Mouse (Mus musculus): ENCODE data around the gene Mtus2. TPM values are rescaled to one million over a fixed set of nuclear protein-coding genes. Genes with fewer than 3 reads are reported as not detected.

Mtus2 gene
- total and polyA plus RNA-seq, 3 experiments, result 0.08 TPM; not detected in 2

DNA sequence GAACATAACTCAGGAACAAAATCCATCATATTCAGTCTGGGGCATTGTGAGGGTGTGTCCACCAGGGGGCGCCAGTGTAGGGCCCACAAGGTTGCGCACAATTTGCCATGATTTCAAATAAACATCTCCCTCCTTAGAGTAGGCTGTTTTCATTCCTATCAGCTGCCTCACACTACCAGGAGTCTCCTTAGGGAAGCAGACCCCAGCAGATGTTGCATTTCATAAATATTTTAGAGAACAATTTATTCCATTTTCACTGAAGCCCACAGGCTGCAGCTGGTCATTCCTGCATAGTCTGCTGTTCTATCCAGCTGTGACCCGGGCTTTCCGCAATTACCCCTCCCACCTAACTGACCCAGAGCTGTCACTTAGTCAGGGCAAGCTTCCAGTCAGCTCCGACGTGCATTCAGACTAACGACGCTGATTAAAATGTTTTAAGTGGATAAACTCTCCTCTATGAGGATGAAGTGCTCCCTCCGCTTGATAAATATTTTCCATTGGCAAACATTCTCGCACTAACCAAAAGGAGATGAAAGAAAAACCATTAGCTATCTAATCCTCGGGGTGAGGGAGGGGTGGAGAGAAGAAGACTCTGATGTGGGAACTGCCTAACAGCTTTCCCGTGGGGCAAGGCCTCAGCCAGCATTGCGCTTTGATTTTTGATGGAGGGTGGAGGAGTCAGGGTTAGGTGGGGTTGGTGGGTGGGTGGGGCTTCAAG, 223.6 kb downstream of the Mtus2 start:
- Histone ChIP-seq H3K9ac (ENCODE audit: control insufficient read depth, low read depth, low read length, poor library complexity, severe bottlenecking) (no peak overlapping the region), H3K27me3 (ENCODE audit: control insufficient read depth in 1 of 2, insufficient read depth in 2 of 2, low read length in 2 of 2) (no peaks in the 10 kb centered on the region), H3K4me1 (ENCODE audit: control insufficient read depth in 1 of 2, insufficient read depth in 2 of 2, low read length in 2 of 2) (no peaks in the 10 kb centered on the region), H3K27ac (ENCODE audit: control insufficient read depth, low read depth, low read length) (no peak overlapping the region), H3K9me3 (replicated peaks; ENCODE audit: insufficient read depth, low read length) (no peaks in the 10 kb centered on the region), H3K36me3 (ENCODE audit: control insufficient read depth in 1 of 2, insufficient read depth in 2 of 2, low read length in 2 of 2) (no peaks in the 10 kb centered on the region), H3K79me2 (ENCODE audit: control insufficient read depth, insufficient read depth, low read length, poor library complexity) (no peaks in the 10 kb centered on the region), H3K4me3 (ENCODE audit: control insufficient read depth in 1 of 2, insufficient read depth in 1 of 2, low read depth in 2 of 2, low read length in 2 of 2) (no peak overlapping the region)
- TF ChIP-seq SMC3 (IDR thresholded peaks at IDR 0.05; ENCODE audit: low read depth, low read length), result peak; percentile 8; the same call in 1 of the 2 replicates
- TF ChIP-seq CTCF (IDR thresholded peaks at IDR 0.05 in 2 of 3, conservative IDR thresholded peaks at IDR 0.05 in 1 of 3; ENCODE audit: control insufficient read depth in 1 of 3, insufficient read depth in 1 of 3, low read depth in 2 of 3, low read length in 3 of 3, poor library complexity in 1 of 3, severe bottlenecking in 1 of 3), result peak; percentile 41 to 72 (median 65)
- TF ChIP-seq MYB (IDR thresholded peaks at IDR 0.05; ENCODE audit: low read depth, low read length), result no peak
- TF ChIP-seq UBTF (IDR thresholded peaks at IDR 0.05; ENCODE audit: borderline replicate concordance, insufficient read depth, low read depth, low read length), result no peak
- peak; percentile 5 for DNase-seq (ENCODE audit: low read depth, low spot score)

- Histone ChIP-seq H3K79me2 (ENCODE audit: control insufficient read depth, insufficient read depth, low read length, poor library complexity) (no peaks in the 10 kb centered on the region), H3K27ac (ENCODE audit: control insufficient read depth, low read depth, low read length) (no peak overlapping the region), H3K4me3 (ENCODE audit: control insufficient read depth in 1 of 2, insufficient read depth in 1 of 2, low read depth in 2 of 2, low read length in 2 of 2) (no peak overlapping the region), H3K4me1 (ENCODE audit: control insufficient read depth in 1 of 2, insufficient read depth in 2 of 2, low read length in 2 of 2) (no peaks in the 10 kb centered on the region), H3K36me3 (ENCODE audit: control insufficient read depth in 1 of 2, insufficient read depth in 2 of 2, low read length in 2 of 2) (no peaks in the 10 kb centered on the region), H3K27me3 (ENCODE audit: control insufficient read depth in 1 of 2, insufficient read depth in 2 of 2, low read length in 2 of 2) (no peaks in the 10 kb centered on the region), H3K9me3 (replicated peaks; ENCODE audit: insufficient read depth, low read length) (no peaks in the 10 kb centered on the region), H3K9ac (ENCODE audit: control insufficient read depth, low read depth, low read length, poor library complexity, severe bottlenecking) (no peak overlapping the region)
- TF ChIP-seq ELF1 (IDR thresholded peaks at IDR 0.05; ENCODE audit: low read depth, low read length) (no peak), NRF1 (IDR thresholded peaks at IDR 0.05; ENCODE audit: insufficient read depth, low read depth, low read length, poor library complexity, severe bottlenecking) (no peak), ZKSCAN1 (IDR thresholded peaks at IDR 0.05; ENCODE audit: low read depth, low read length) (no peak), USF2 (IDR thresholded peaks at IDR 0.05; ENCODE audit: borderline replicate concordance in 1 of 2, insufficient read depth in 1 of 2, low read depth in 1 of 2, low read length in 2 of 2) (no peak), ZMIZ1 (IDR thresholded peaks at IDR 0.05; ENCODE audit: low read depth, low read length) (no peak), SMC3 (IDR thresholded peaks at IDR 0.05; ENCODE audit: low read depth, low read length) (no peak), CHD2 (IDR thresholded peaks at IDR 0.05; ENCODE audit: low read length) (no peak), MYB (IDR thresholded peaks at IDR 0.05; ENCODE audit: low read depth, low read length) (no peak), CHD1 (IDR thresholded peaks at IDR 0.05; ENCODE audit: low read depth, low read length) (no peak), EP300 (IDR thresholded peaks at IDR 0.05; ENCODE audit: low read depth in 1 of 2, low read length in 2 of 2) (no peak)
- DNase-seq (ENCODE audit: low read depth, low spot score), result no peak
Measured at GRCm38 (mm10) chr5:148181308-148181630, 224.1 kb downstream of the Mtus2 start.

DNA sequence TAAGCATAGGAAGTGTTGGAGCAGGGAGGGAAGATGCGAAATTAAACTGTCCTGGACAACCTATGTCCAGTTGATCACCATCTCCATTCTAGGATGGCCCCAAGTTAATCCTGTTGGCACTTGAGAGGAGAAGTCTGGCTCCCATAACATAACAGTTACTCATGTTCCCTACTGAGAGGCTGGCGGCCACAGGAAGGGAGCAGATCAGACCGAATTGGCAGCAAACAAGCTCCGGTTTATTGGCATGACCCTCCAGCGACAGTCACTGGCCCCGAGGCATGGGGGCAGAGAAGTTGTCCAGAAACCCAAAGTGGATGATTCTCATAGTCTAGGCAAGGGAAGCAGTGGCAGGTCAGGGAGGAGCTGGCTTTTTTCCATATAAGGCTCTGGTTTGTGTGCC, 224.8 kb downstream of the Mtus2 start:
- no peak overlapping the region for H3K4me3 ChIP-seq (ENCODE audit: control insufficient read depth in 1 of 2, insufficient read depth in 1 of 2, low read depth in 2 of 2, low read length in 2 of 2)
- H3K4me1 ChIP-seq (ENCODE audit: control insufficient read depth in 1 of 2, insufficient read depth in 2 of 2, low read length in 2 of 2), result no peaks in the 10 kb centered on the region
- no peaks in the 10 kb centered on the region for H3K79me2 ChIP-seq (ENCODE audit: control insufficient read depth, insufficient read depth, low read length, poor library complexity)
- H3K9me3 ChIP-seq (replicated peaks; ENCODE audit: insufficient read depth, low read length), result no peaks in the 10 kb centered on the region
- H3K9ac ChIP-seq (ENCODE audit: control insufficient read depth, low read depth, low read length, poor library complexity, severe bottlenecking), result no peak overlapping the region
- no peak for TF ChIP-seq GABPA (IDR thresholded peaks at IDR 0.05; ENCODE audit: low read depth, low read length)
- no peak overlapping the region for H3K27ac ChIP-seq (ENCODE audit: control insufficient read depth, low read depth, low read length)
- no peaks in the 10 kb centered on the region for H3K27me3 ChIP-seq (ENCODE audit: control insufficient read depth in 1 of 2, insufficient read depth in 2 of 2, low read length in 2 of 2)
- H3K36me3 ChIP-seq (ENCODE audit: control insufficient read depth in 1 of 2, insufficient read depth in 2 of 2, low read length in 2 of 2), result no peaks in the 10 kb centered on the region
- no peak for DNase-seq (ENCODE audit: low read depth, low spot score)
